Comparison of ENCODE assay signal across 8 mouse cellular contexts in the genomic region with DNA sequence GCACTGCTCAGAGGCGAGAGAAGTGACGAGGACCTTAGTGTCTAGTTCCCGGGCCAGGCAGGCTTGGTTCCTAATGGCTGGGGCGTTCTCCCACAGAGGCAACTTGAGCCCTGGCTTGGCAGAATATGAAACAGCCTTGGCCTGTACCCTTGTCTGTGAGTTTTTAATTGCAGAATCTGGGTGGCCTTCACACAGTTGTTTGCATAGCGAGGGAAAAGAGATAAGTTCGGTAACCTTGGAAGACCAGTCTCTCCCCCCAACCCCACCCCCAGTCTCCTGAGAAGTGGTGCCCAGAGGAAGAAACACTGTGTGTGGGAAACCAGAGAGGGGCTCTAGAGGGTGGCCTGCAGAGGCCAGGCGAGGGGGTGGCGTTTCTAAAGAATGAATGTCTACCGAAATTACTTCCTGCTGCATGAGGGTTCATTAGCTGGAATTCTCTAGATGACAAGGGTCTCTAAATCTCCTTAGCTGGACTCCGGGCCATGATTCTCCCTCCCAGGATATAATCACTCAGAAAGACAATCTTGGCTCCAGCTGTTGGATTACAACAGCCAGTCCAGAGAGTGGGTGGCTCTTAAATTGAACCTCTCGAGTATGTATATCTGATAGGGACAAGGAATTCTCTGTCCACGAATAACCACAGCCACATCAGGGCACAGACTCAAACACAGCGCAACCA.
DNase-seq lines count a peak whose midpoint lies in the region; ATAC-seq lines count a peak whose summit lies in the region.

No protein-coding gene starts in this region.

- DNase-seq in embryo, embryonic 11 days, result peak; percentile 32
- DNase-seq in embryo, embryonic 10 days (ENCODE audit: low spot score), result no peak
- DNase-seq in ovary, adult 18-20 months (ENCODE audit: low spot score), result peak; percentile 85
- no peak for DNase-seq in ovary, postnatal 10 days (ENCODE audit: low spot score)
- no peak for DNase-seq in spleen, postnatal 14 days (ENCODE audit: low spot score in 2 of 2)
- no peak for DNase-seq in layer of hippocampus, adult 11-12 months (ENCODE audit: low spot score)
- DNase-seq in spleen, postnatal 10 days (ENCODE audit: low spot score in 2 of 2), result no peak

- peaks cover 9% of the 10 kb centered on the region for H3K4me1 ChIP-seq in limb, embryonic 12.5 days (replicated peaks)

- 36% methylated on average over 13 of the region's 13 CpGs for WGBS in limb, embryonic 12.5 days

- no peaks in the 10 kb centered on the region for H3K27me3 ChIP-seq in limb, embryonic 12.5 days

- no peaks in the 10 kb centered on the region for H3K36me3 ChIP-seq in limb, embryonic 12.5 days

- H3K9me3 ChIP-seq in limb, embryonic 12.5 days, result no peaks in the 10 kb centered on the region

- no peak overlapping the region for H3K4me3 ChIP-seq in limb, embryonic 12.5 days (replicated peaks)

- no peak for ATAC-seq in limb, embryonic 12.5 days (ENCODE audit: insufficient number of reproducible peaks, insufficient read depth, low FRiP score, low TSS enrichment, low read depth)

- H3K4me2 ChIP-seq in limb, embryonic 12.5 days, result no peak overlapping the region

- no peak overlapping the region for H3K9ac ChIP-seq in limb, embryonic 12.5 days (replicated peaks)

- 0 out of 2 replicates have a peak overlapping the region, but pooled peaks have one; percentile 47 for H3K27ac ChIP-seq in limb, embryonic 12.5 days

Comparison
In these comparisons a context has a peak if more than half of its experiments do, and no peak if none do; other contexts are left out.
1. DNase-seq: peak in embryo, embryonic 11 days (single experiment) and ovary, adult 18-20 months (single experiment); none in embryo, embryonic 10 days (single experiment), ovary, postnatal 10 days (single experiment), spleen, postnatal 14 days (0 of 2), layer of hippocampus, adult 11-12 months (single experiment) and spleen, postnatal 10 days (0 of 2).